Mouse (Mus musculus): ENCODE measurements around the gene Dgkg.

GRCm38 (mm10) chr16:22621299-22621920 lies 35.6 kb downstream of the Dgkg start:
- TF ChIP-seq MAFK (IDR thresholded peaks at IDR 0.05; ENCODE audit: insufficient read depth, low read depth, low read length) (no peak), HCFC1 (IDR thresholded peaks at IDR 0.05; ENCODE audit: borderline replicate concordance, insufficient read depth, low read length) (no peak), ZC3H11A (IDR thresholded peaks at IDR 0.05; ENCODE audit: borderline replicate concordance, low read depth, low read length) (no peak), CHD2 (IDR thresholded peaks at IDR 0.05; ENCODE audit: low read depth, low read length) (no peak)
